Mouse (Mus musculus): Measurements from ENCODE around the gene Epsti1. TPM values are rescaled to one million over a fixed set of nuclear protein-coding genes. Genes with fewer than 3 reads are reported as not detected.

Epsti1 gene
- polyA plus RNA-seq (2014; fragmentation: Nextera tagmentation; extraction: Ambion mirVana) = 0.08 and 0.44 TPM in 2 replicates

GRCm38 (mm10) chr14:77904171-77904762 lies at the start of gene Epsti1:
Gene Epsti1, plus strand, starts transcription at chr14:77904239.
- H3K9me3 ChIP-seq (ENCODE audit: control insufficient read depth, low read length) = no peaks in the 10 kb centered on the region
- no peaks in the 10 kb centered on the region for H3K36me3 ChIP-seq (ENCODE audit: control insufficient read depth, insufficient read depth, low read length)
- WGBS = 58% methylated on average over 15 of the region's 15 CpGs
- DNase-seq (ENCODE audit: low spot score) (no peak), ATAC-seq (ENCODE audit: insufficient number of reproducible peaks, low FRiP score, low TSS enrichment, low read depth) (no peak)
- H3K4me2 ChIP-seq (ENCODE audit: low read depth, severe bottlenecking) = no peak within 1 kb of the TSS
- H3K27me3 ChIP-seq (ENCODE audit: control insufficient read depth, insufficient read depth, low read length) = no peaks in the 10 kb centered on the region
- no peak within 1 kb of the TSS for H3K27ac ChIP-seq (replicated peaks; ENCODE audit: low read depth, low read length)
- H3K9ac ChIP-seq (ENCODE audit: low read length) = no peak within 1 kb of the TSS
- no peak within 1 kb of the TSS for H3K4me3 ChIP-seq (ENCODE audit: low read depth, low read length)
- H3K4me1 ChIP-seq (ENCODE audit: control insufficient read depth, insufficient read depth, low read length) = no peaks in the 10 kb centered on the region

- H3K4me1 ChIP-seq (ENCODE audit: control insufficient read depth, insufficient read depth, low read length) = 0 out of 2 replicates have a peak, but pooled peaks cover 3% of the 10 kb centered on the region
- ATAC-seq (ENCODE audit: insufficient number of reproducible peaks, low FRiP score, low TSS enrichment, low read depth) (no peak), DNase-seq (ENCODE audit: low spot score) (no peak)
- no peak overlapping the region for H3K9ac ChIP-seq (ENCODE audit: low read length)
- H3K4me3 ChIP-seq (ENCODE audit: low read depth, low read length) = no peak overlapping the region
- H3K27me3 ChIP-seq (ENCODE audit: control insufficient read depth, insufficient read depth, low read length) = no peaks in the 10 kb centered on the region
- H3K36me3 ChIP-seq (ENCODE audit: control insufficient read depth, insufficient read depth, low read length) = no peaks in the 10 kb centered on the region
- no peak overlapping the region for H3K27ac ChIP-seq (replicated peaks; ENCODE audit: low read depth, low read length)
- H3K9me3 ChIP-seq (ENCODE audit: control insufficient read depth, low read length) = no peaks in the 10 kb centered on the region
- no peak overlapping the region for H3K4me2 ChIP-seq (ENCODE audit: low read depth, severe bottlenecking)
- 83% methylated on average over 1 of the region's 1 CpGs for WGBS
These were observed 44.1 kb upstream of the Epsti1 start for GRCm38 (mm10) chr14:77859894-77860293.

GRCm38 (mm10) chr14:77860841-77861560 lies 43.0 kb upstream of the Epsti1 start:
- H3K27ac ChIP-seq (replicated peaks; ENCODE audit: low read depth, low read length) = no peak overlapping the region
- no peaks in the 10 kb centered on the region for H3K27me3 ChIP-seq (ENCODE audit: control insufficient read depth, insufficient read depth, low read length)
- no peak for ATAC-seq (ENCODE audit: insufficient number of reproducible peaks, low FRiP score, low TSS enrichment, low read depth)
- H3K4me3 ChIP-seq (ENCODE audit: low read depth, low read length) = no peak overlapping the region
- no peak overlapping the region for H3K9ac ChIP-seq (ENCODE audit: low read length)
- no peaks in the 10 kb centered on the region for H3K36me3 ChIP-seq (ENCODE audit: control insufficient read depth, insufficient read depth, low read length)
- H3K9me3 ChIP-seq (ENCODE audit: control insufficient read depth, low read length) = no peaks in the 10 kb centered on the region
- H3K4me2 ChIP-seq (ENCODE audit: low read depth, severe bottlenecking) = no peak overlapping the region
- 55% methylated on average over 5 of the region's 5 CpGs for WGBS
- DNase-seq (ENCODE audit: low spot score) = no peak
- H3K4me1 ChIP-seq (ENCODE audit: control insufficient read depth, insufficient read depth, low read length) = 0 out of 2 replicates have a peak, but pooled peaks cover 3% of the 10 kb centered on the region

- Histone ChIP-seq H3K27me3 (ENCODE audit: control insufficient read depth, insufficient read depth, low read length) (no peaks in the 10 kb centered on the region), H3K9me3 (ENCODE audit: control insufficient read depth, low read length) (no peaks in the 10 kb centered on the region), H3K4me3 (ENCODE audit: low read depth, low read length) (no peak overlapping the region), H3K36me3 (ENCODE audit: control insufficient read depth, insufficient read depth, low read length) (no peaks in the 10 kb centered on the region), H3K27ac (replicated peaks; ENCODE audit: low read depth, low read length) (no peak overlapping the region), H3K4me2 (ENCODE audit: low read depth, severe bottlenecking) (no peak overlapping the region), H3K9ac (ENCODE audit: low read length) (no peak overlapping the region), H3K4me1 (ENCODE audit: control insufficient read depth, insufficient read depth, low read length) (0 out of 2 replicates have a peak, but pooled peaks cover 3% of the 10 kb centered on the region)
- DNase-seq (ENCODE audit: low spot score) = no peak
- no peak for ATAC-seq (ENCODE audit: insufficient number of reproducible peaks, low FRiP score, low TSS enrichment, low read depth)
- WGBS = 90% methylated on average over 3 of the region's 3 CpGs
These were observed 40.0 kb upstream of the Epsti1 start for GRCm38 (mm10) chr14:77864051-77864450.

GRCm38 (mm10) chr14:77864510-77864909 lies 39.5 kb upstream of the Epsti1 start:
- H3K27ac ChIP-seq (replicated peaks; ENCODE audit: low read depth, low read length) = no peak overlapping the region
- ATAC-seq (ENCODE audit: insufficient number of reproducible peaks, low FRiP score, low TSS enrichment, low read depth) (no peak), DNase-seq (ENCODE audit: low spot score) (no peak)
- H3K9ac ChIP-seq (ENCODE audit: low read length) = no peak overlapping the region
- H3K36me3 ChIP-seq (ENCODE audit: control insufficient read depth, insufficient read depth, low read length) = no peaks in the 10 kb centered on the region
- H3K27me3 ChIP-seq (ENCODE audit: control insufficient read depth, insufficient read depth, low read length) = no peaks in the 10 kb centered on the region
- H3K4me3 ChIP-seq (ENCODE audit: low read depth, low read length) = no peak overlapping the region
- H3K4me1 ChIP-seq (ENCODE audit: control insufficient read depth, insufficient read depth, low read length) = 0 out of 2 replicates have a peak, but pooled peaks cover 3% of the 10 kb centered on the region
- 87% methylated on average over 6 of the region's 6 CpGs for WGBS
- H3K4me2 ChIP-seq (ENCODE audit: low read depth, severe bottlenecking) = no peak overlapping the region
- no peaks in the 10 kb centered on the region for H3K9me3 ChIP-seq (ENCODE audit: control insufficient read depth, low read length)

- Histone ChIP-seq H3K36me3 (ENCODE audit: control insufficient read depth, insufficient read depth, low read length) (no peaks in the 10 kb centered on the region), H3K4me2 (ENCODE audit: low read depth, severe bottlenecking) (no peak overlapping the region), H3K27me3 (ENCODE audit: control insufficient read depth, insufficient read depth, low read length) (no peaks in the 10 kb centered on the region), H3K4me1 (ENCODE audit: control insufficient read depth, insufficient read depth, low read length) (no peaks in the 10 kb centered on the region), H3K4me3 (ENCODE audit: low read depth, low read length) (no peak overlapping the region), H3K9me3 (ENCODE audit: control insufficient read depth, low read length) (no peaks in the 10 kb centered on the region), H3K9ac (ENCODE audit: low read length) (no peak overlapping the region), H3K27ac (replicated peaks; ENCODE audit: low read depth, low read length) (no peak overlapping the region)
- 92% methylated on average over 5 of the region's 5 CpGs for WGBS
- DNase-seq (ENCODE audit: low spot score) (no peak), ATAC-seq (ENCODE audit: insufficient number of reproducible peaks, low FRiP score, low TSS enrichment, low read depth) (no peak)
These were observed 36.4 kb upstream of the Epsti1 start for GRCm38 (mm10) chr14:77867601-77868000.

- no peak overlapping the region for H3K27ac ChIP-seq (replicated peaks; ENCODE audit: low read depth, low read length)
- ATAC-seq (ENCODE audit: insufficient number of reproducible peaks, low FRiP score, low TSS enrichment, low read depth) = no peak
These were observed 33.1 kb upstream of the Epsti1 start for GRCm38 (mm10) chr14:77870926-77871325.

GRCm38 (mm10) chr14:77871380-77871975 lies 32.6 kb upstream of the Epsti1 start:
- H3K36me3 ChIP-seq (ENCODE audit: control insufficient read depth, insufficient read depth, low read length) = no peaks in the 10 kb centered on the region
- 93% methylated on average over 6 of the region's 6 CpGs for WGBS
- no peak for ATAC-seq (ENCODE audit: insufficient number of reproducible peaks, low FRiP score, low TSS enrichment, low read depth)

More at GRCm38 (mm10) chr14:77870926-77871325, 33.1 kb upstream of the Epsti1 start:
- Histone ChIP-seq H3K27me3 (ENCODE audit: control insufficient read depth, insufficient read depth, low read length) (no peaks in the 10 kb centered on the region), H3K9ac (ENCODE audit: low read length) (no peak overlapping the region), H3K4me1 (ENCODE audit: control insufficient read depth, insufficient read depth, low read length) (no peaks in the 10 kb centered on the region), H3K9me3 (ENCODE audit: control insufficient read depth, low read length) (no peaks in the 10 kb centered on the region), H3K4me2 (ENCODE audit: low read depth, severe bottlenecking) (no peak overlapping the region), H3K36me3 (ENCODE audit: control insufficient read depth, insufficient read depth, low read length) (no peaks in the 10 kb centered on the region), H3K4me3 (ENCODE audit: low read depth, low read length) (no peak overlapping the region)
- 80% methylated on average over 3 of the region's 3 CpGs for WGBS
- no peak for DNase-seq (ENCODE audit: low spot score)

More at GRCm38 (mm10) chr14:77871380-77871975, 32.6 kb upstream of the Epsti1 start:
- H3K4me2 ChIP-seq (ENCODE audit: low read depth, severe bottlenecking) = no peak overlapping the region
- H3K27me3 ChIP-seq (ENCODE audit: control insufficient read depth, insufficient read depth, low read length) = no peaks in the 10 kb centered on the region
- H3K4me3 ChIP-seq (ENCODE audit: low read depth, low read length) = no peak overlapping the region
- no peaks in the 10 kb centered on the region for H3K4me1 ChIP-seq (ENCODE audit: control insufficient read depth, insufficient read depth, low read length)
- no peak for DNase-seq (ENCODE audit: low spot score)
- H3K9ac ChIP-seq (ENCODE audit: low read length) = no peak overlapping the region
- H3K27ac ChIP-seq (replicated peaks; ENCODE audit: low read depth, low read length) = no peak overlapping the region
- H3K9me3 ChIP-seq (ENCODE audit: control insufficient read depth, low read length) = no peaks in the 10 kb centered on the region

All from limb, embryonic 11.5 days (tissue).